Mouse (Mus musculus) liver, embryonic 14.5 days (tissue): ENCODE measurements at regions not wholly inside any gene's neighbourhood (a gene's known extent, or its start where the extent isn't known, plus 50 kb on each side); places are given as distances from the start of the nearest gene placed in this dataset.

Experiments
- CTCF ChIP-seq: IDR thresholded peaks from 2 replicates; pipeline ENCODE4 v1.5.1; 2016; ENCODE audit warnings: antibody characterized with exemption, low read depth, control low read depth
- EP300 ChIP-seq: IDR thresholded peaks from 2 replicates; pipeline ENCODE4 v1.6.1; 2016; ENCODE audit warnings: antibody characterized with exemption, low read depth

- TF ChIP-seq CTCF (no peak), EP300 (no peak)
Measured at GRCm38 (mm10) chr3:113105979-113106378, 152.7 kb downstream of the Amy2a5 start.
